Mouse (Mus musculus): Measurements from ENCODE around the gene Pate4.

GRCm38 (mm10) chr9:35567995-35568394, 43.7 kb downstream of the Pate4 start:
- TF ChIP-seq CTCF (IDR thresholded peaks at IDR 0.05; ENCODE audit: control insufficient read depth, insufficient read depth, insufficient replicate concordance, low read depth, low read length): no peak
- TF ChIP-seq POLR2A (IDR thresholded peaks at IDR 0.05; ENCODE audit: control insufficient read depth, low read depth, low read length): no peak
